Mouse (Mus musculus): ENCODE measurements around the gene Tmem260.

The Tmem260 gene

DNA sequence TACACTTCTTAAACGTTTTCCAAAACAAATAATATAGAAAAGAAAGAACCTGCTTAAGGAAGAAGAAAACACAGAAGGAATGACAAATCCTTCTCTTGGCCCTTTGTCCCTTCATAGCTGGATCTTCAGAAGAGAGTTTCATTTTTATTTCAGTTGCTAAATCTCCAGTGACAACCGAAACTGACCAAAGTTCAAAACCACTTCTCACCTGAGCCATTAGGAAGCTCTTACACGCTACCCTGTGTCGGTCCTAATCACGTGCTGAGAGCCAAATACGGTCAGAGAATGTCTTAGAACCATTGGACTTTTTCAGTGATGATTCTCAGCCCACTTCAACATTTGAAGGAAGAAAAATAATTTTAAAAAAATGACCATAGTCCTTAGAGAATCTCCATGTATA is 36.8 kb downstream of the Tmem260 start:
- no peak for DNase-seq (ENCODE audit: low spot score)

DNA sequence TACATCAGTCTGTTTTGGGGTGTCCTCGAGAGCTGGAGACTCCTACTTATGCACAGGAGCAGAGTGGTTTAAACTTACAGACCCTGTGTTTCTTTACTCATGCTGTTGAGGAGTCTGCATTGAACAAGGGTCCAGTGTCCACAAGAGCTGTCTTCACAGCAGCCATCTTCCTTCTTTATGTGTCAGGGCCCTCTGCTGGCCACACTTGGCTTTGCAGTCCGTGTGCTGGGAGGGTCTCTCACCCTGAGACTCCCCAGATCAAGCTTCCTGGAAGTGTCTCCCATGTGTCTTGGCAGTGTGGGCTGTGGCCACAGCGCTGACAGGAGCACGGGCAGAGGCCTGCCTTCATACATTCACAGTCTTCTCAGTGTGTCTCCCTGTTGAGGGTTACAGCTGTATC is 48.0 kb downstream of the Tmem260 start:
- DNase-seq (ENCODE audit: low spot score), result peak; percentile 30

- DNase-seq (ENCODE audit: low spot score), result no peak
Observed at GRCm38 (mm10) chr14:48502573-48502972, 56.6 kb downstream of the Tmem260 start.

DNA sequence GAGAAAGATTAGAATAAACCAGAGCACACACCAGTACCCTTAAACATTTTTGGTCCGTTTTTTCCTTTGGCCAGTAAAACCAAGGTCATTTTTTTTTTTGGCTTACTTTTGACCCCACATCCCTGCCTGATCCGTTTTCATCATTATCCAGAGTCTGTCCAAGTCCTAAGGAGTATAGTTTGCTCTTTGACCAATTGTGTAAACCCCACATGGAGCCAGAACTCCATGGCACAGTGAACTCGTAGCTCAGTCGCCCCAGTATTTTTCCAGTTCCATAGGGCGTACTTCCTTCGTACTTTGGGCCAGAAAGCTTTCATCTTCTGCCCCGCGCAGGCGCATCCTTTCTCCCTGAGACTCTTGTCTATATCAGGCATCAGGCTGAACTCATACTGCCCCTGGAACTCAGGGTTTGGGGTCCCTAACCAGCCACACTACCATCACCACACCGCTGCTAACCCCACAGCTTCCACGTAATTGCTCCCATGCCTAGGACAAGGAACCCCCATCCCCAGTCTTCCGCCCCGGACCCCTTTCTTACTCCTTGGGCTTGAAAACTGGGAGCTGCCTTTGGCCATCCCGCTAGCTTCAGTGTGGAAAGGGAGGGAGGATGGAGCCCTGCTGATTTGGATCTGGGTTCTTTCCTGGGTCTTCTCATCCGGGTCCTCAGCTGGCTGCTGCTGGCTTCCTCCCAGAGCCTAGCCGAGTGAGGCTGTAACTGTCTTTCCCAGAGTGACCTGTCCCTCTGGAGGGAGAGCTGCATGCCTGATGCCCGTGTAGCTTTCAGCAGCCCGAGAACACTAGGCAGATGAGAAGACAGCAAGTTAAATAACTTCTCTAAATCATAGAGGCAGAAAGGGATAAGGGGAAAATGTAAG is 58.0 kb downstream of the Tmem260 start:
- no peak for DNase-seq (ENCODE audit: low spot score)

DNA sequence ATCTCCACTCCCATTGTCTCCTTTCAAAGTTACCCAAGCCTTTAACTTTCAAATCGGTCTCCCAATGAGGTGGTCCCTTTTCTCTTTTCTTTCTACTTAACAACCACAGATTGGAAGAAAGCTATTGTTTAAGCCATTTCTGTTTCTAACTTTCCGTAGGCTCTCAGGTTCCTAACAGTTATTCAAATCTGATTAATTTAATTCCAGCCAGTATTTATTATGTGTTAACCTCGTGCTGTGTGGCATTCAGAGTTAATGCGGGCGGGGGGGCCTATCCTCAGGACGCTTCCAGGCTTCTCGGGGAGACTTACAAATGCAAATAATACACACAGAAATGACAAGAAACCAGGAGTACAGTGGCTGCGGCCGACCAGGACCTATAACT is 58.6 kb downstream of the Tmem260 start:
- no peak for DNase-seq (ENCODE audit: low spot score)

GRCm38 (mm10) chr14:48505606-48506005 is 59.7 kb downstream of the Tmem260 start:
- no peak for DNase-seq (ENCODE audit: low spot score)

GRCm38 (mm10) chr14:48507376-48507775 is 61.5 kb downstream of the Tmem260 start:
- DNase-seq (ENCODE audit: low spot score), result no peak

GRCm38 (mm10) chr14:48509131-48509530 is 63.2 kb downstream of the Tmem260 start:
- DNase-seq (ENCODE audit: low spot score), result no peak

- no peak for DNase-seq (ENCODE audit: low spot score)
Observed at GRCm38 (mm10) chr14:48513098-48513823, 67.3 kb downstream of the Tmem260 start.

DNA sequence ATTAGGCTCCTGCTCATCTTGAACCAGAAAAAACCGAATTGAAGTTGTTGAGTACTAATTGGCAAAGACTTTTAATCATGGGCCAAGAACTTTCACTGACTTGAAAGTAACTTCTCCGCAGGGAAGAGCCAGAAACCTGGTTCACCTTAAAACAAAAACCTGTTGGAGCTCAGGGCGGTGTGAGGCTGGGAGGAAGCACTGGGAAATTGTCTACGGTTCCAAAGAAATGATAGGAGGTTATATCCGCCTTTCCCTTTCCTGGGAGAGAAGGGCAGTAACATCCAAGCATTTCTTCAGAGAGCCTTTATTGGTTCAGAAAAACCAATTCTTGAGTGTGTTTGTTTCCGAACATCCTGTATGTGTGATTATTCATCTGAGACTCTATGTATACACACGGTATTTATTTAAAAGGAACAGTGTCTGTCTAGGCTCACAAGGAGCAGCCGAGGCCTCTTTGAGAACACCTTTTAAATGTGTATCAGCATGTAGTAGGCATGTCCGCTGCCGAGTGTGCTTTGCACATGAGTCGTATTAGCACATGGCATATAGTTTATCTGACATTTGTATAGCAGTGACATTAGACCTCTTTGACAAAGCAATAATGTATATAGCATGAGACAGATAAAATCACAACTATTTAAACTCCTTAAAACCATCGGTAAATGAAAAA is 68.0 kb downstream of the Tmem260 start:
- DNase-seq (ENCODE audit: low spot score), result no peak

GRCm38 (mm10) chr14:48514620-48515019 is 68.7 kb downstream of the Tmem260 start:
- DNase-seq (ENCODE audit: low spot score), result no peak

GRCm38 (mm10) chr14:48515538-48515937 is 69.6 kb downstream of the Tmem260 start:
- no peak for DNase-seq (ENCODE audit: low spot score)

DNA sequence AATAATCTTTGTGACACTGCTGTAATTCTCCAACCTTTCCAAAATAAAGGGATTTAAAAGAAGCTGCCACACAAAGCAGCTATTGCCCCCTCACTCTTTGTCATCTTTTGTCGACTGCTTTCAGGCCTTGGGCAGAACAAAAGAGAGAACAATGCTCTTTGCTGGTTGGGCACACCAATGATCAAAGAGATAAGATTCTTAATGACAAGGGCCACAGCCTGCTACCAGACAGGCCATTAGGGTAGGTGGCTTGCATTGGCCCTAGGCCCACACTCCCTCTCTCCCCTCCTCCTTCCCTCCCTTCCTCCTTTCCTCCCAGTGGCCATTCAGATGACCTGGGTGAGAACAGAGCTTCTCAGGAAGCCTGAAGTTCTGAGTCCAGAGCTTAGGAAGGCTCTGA is 77.4 kb downstream of the Tmem260 start:
- DNase-seq (ENCODE audit: low spot score), result no peak

GRCm38 (mm10) chr14:48524135-48524534 is 78.2 kb downstream of the Tmem260 start:
- no peak for DNase-seq (ENCODE audit: low spot score)

- DNase-seq (ENCODE audit: low spot score), result no peak
Observed at GRCm38 (mm10) chr14:48525055-48525454, 79.1 kb downstream of the Tmem260 start.

- no peak for DNase-seq (ENCODE audit: low spot score)
Observed at GRCm38 (mm10) chr14:48530629-48531028, 84.7 kb downstream of the Tmem260 start.

DNA sequence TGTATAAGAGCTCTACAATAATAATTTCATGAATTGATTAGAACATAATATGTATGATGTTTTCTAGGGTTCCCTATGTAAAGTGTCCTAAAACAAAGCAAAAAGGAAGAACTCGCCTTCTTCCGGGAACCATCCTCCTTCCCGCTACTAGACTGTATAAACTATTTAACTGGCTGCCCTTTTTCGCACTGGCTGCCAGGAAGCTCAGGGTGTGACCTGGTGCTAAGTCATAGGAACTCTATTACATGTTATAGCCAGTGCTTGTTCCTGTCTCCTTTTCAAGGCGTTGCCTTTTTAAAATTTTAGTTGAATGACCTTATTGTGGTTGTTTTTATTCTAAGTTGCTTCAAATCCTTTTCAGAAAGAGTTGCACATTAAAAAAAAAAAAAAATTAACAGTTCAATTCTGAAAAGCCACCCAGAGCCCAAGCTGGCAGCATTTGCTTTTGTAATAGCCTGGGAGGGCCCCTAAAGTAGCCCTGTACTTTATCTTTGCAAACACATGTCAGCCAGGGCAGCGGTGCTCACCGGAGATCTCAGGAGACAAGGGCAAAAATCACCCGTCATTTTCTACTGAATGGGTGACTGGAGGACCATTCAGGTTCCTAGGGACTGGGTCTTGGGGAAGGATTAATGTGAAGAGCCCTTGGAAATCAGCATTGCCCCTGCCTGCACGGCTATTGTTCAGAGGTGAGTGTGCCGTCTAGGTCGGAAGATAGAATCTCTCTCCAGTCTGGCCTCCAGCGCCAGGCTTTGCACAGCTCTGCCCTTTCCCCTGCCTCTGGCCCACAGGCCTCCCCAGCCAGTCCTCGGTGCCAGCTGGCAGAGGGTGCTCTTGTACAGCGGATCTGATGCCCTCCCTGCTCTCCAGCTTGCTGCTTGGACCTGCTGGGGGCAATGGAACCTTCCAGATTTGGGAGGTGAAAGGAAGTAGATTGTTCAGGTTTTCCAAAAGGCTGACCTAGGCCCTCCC is 92.2 kb downstream of the Tmem260 start:
- peak; percentile 28 for DNase-seq (ENCODE audit: low spot score)

GRCm38 (mm10) chr14:48545166-48545565 is 99.2 kb downstream of the Tmem260 start:
- no peak for DNase-seq (ENCODE audit: low spot score)

DNA sequence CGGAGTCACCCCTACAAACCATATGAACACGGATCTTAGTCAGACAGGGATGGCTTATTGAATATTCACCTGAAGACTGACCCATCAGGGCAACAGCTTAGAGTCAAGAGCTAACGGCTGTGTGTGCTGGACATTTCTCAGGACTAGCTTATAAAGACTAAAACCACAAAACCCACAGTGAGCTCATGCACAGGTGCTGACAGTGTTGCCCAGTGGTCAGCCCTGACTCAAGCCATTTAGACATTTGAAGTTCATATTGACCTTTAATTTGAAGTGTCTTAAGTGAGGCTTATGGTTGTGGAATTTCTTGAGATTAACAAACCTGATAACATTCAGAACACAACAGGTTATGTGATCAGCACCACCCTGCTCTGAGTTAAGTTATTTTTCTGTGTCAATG is 100.1 kb downstream of the Tmem260 start:
- DNase-seq (ENCODE audit: low spot score), result no peak

DNA sequence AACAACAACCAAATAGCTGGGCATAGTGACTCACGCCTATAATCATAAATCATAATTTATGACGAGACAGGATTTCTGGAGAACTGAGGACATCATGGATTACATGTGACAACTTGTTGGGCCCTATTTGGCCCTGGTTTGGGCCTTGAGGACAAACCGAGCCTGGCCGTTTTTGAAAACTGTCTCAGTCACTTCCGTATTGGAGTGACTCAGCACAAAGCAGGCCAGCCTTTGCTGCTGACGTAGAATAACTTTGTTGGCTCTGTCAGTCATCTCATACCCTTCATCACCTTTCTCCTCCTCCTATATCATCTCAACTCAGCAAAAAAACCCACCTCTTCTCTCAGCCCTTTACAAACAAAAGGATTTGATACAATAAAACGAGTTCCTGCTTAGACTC is 103.8 kb downstream of the Tmem260 start:
- no peak for DNase-seq (ENCODE audit: low spot score)

DNA sequence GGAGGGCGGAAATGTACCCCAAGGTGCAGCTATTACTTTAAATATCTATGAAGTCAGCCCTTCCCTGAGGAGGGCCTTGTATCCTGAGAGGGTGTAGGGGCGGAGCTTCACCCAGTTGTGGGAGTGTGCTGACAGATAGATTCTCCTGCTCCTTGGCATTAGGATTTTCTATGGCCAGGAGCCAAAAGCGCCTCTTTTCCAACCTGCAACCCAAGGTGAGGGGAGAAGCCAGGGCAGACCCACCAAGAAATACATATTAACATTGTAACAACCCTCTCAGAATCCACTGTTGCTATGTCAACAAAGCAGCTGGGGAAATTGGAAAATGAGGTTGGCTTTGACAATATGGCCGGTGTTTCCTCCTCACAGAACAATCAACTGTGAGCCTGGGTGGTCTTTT is 107.3 kb downstream of the Tmem260 start:
- DNase-seq (ENCODE audit: low spot score), result no peak

GRCm38 (mm10) chr14:48553754-48554153 is 107.8 kb downstream of the Tmem260 start:
- DNase-seq (ENCODE audit: low spot score), result no peak
